Mouse (Mus musculus) megakaryocyte-erythroid progenitor cell, adult 5-6 weeks (primary cell): ENCODE results near the gene Fkbp6. TPM values are rescaled to one million over a fixed set of nuclear protein-coding genes. Genes with fewer than 3 reads are reported as not detected.

Experiments
- ATAC-seq: replicated peaks from 2 replicates; pipeline ENCODE4 v1.8.0; 2016; ENCODE audit warnings: mild to moderate bottlenecking, inconsistent platforms; ENCODE audit not compliant: severe bottlenecking, poor library complexity, low FRiP score, low TSS enrichment
- total RNA-seq, 2 experiments: library from RNA; stranded (forward) in 1 of 2; stranded (reverse) in 1 of 2; fragments of 200-1000, 215-1000 nt in 1 of 2; fragments of >200 nt in 1 of 2; fragmentation: Nextera tagmentation in 1 of 2; gene quantifications; 2 replicates each; pipeline ENCODE4 v1.2.3; 2014 to 2017

Fkbp6 gene
- total RNA-seq, 2 experiments from 2014 or later = 2.0 TPM; not detected in 1

- ATAC-seq = no peak
Measured at GRCm38 (mm10) chr5:135356090-135356489, 6.2 kb upstream of the Fkbp6 start.

GRCm38 (mm10) chr5:135353564-135353963, 3.7 kb upstream of the Fkbp6 start:
- peak; percentile 72 for ATAC-seq

- no peak for ATAC-seq
Measured at GRCm38 (mm10) chr5:135352995-135353394, 3.2 kb upstream of the Fkbp6 start, which contains the start of gene Trim50. Gene Trim50 (plus strand): TSS chr5:135353295.

GRCm38 (mm10) chr5:135351606-135352005, 1.8 kb upstream of the Fkbp6 start:
- ATAC-seq = no peak

- no peak for ATAC-seq
Measured at GRCm38 (mm10) chr5:135347511-135348011, 2.3 kb downstream of the Fkbp6 start.

GRCm38 (mm10) chr5:135346430-135346829, 3.4 kb downstream of the Fkbp6 start:
- ATAC-seq = peak; percentile 38; the same call in 1 of the 2 replicates

- peak; percentile 68 for ATAC-seq
Measured at GRCm38 (mm10) chr5:135345989-135346388, 3.9 kb downstream of the Fkbp6 start.

GRCm38 (mm10) chr5:135337575-135337974, 12.3 kb downstream of the Fkbp6 start:
- ATAC-seq = no peak

GRCm38 (mm10) chr5:135331161-135331560, 18.7 kb downstream of the Fkbp6 start:
- no peak for ATAC-seq

- no peak for ATAC-seq
Measured at GRCm38 (mm10) chr5:135330201-135330600, 19.6 kb downstream of the Fkbp6 start.

GRCm38 (mm10) chr5:135329471-135329870, 20.4 kb downstream of the Fkbp6 start:
- ATAC-seq = no peak

- ATAC-seq = no peak
Measured at GRCm38 (mm10) chr5:135326121-135326659, 23.7 kb downstream of the Fkbp6 start.

- ATAC-seq = no peak
Measured at GRCm38 (mm10) chr5:135322197-135322596, 27.6 kb downstream of the Fkbp6 start.

GRCm38 (mm10) chr5:135319856-135320255, 30.0 kb downstream of the Fkbp6 start:
- ATAC-seq = no peak

GRCm38 (mm10) chr5:135316177-135316576, 33.7 kb downstream of the Fkbp6 start:
- no peak for ATAC-seq

GRCm38 (mm10) chr5:135306321-135306965, 43.4 kb downstream of the Fkbp6 start:
- no peak for ATAC-seq

- ATAC-seq = no peak
Measured at GRCm38 (mm10) chr5:135302454-135302853, 47.4 kb downstream of the Fkbp6 start.

GRCm38 (mm10) chr5:135301916-135302315, 47.9 kb downstream of the Fkbp6 start:
- no peak for ATAC-seq

- ATAC-seq = no peak
Measured at GRCm38 (mm10) chr5:135292001-135292400, 57.8 kb downstream of the Fkbp6 start.

GRCm38 (mm10) chr5:135291193-135291592, 58.7 kb downstream of the Fkbp6 start:
- no peak for ATAC-seq

GRCm38 (mm10) chr5:135290703-135291102, 59.1 kb downstream of the Fkbp6 start:
- ATAC-seq = no peak
